Mouse (Mus musculus): ENCODE results near the gene Dab2ip. TPM values are rescaled to one million over a fixed set of nuclear protein-coding genes. Genes with fewer than 3 reads are reported as not detected.

The Dab2ip gene
- total RNA-seq, 4 experiments from 2014 or later, result 38.2 to 71.8 (median 40.3) TPM

GRCm38 (mm10) chr2:35593889-35594288 lies 35.8 kb downstream of the Dab2ip start:
- no peak for DNase-seq (ENCODE audit: low spot score in 2 of 2)

DNA sequence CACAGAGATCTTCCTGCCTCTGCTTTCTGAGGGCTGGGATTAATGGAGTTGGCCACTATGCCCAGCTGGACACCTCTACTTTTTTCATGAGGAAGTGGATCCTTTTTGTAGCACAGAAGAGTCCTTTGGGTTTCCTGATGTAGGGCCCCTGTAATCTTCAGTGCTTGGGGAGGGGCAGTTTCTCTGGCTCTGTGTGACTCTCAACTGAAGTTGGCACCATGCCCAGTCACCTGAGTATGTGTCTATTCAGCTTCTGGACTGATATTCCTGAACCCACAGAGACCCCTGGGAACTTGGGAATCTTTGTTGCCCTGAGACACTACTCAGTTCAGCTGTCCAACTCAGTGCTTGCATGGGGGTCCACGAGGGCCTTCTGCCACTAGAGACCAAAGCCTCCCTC lies 37.0 kb downstream of the Dab2ip start:
- no peak for DNase-seq (ENCODE audit: low spot score in 2 of 2)

- no peak for DNase-seq (ENCODE audit: low spot score in 2 of 2)
Observed at GRCm38 (mm10) chr2:35595718-35596117, 37.7 kb downstream of the Dab2ip start.

- DNase-seq (ENCODE audit: low spot score in 2 of 2), result no peak
Observed at GRCm38 (mm10) chr2:35596796-35597195, 38.7 kb downstream of the Dab2ip start.

DNA sequence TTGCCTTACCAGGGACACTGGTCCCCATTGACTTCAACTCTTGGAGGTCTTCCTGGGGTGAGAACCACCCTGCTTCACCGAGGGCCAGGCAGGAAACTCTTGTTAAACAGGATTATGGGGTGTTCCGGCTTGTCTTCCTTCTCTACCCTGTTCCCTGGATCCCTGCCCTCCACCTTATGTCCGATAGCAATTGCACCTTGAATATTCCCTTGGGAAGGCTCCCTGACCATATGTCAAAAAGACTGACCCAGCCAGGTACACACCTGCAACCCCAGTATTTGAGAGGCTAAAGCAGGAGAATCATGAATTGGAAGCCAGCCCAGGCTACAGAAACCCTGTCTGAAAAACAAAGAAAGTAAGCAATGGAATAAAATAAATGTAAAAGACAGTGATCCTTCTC lies 40.8 kb downstream of the Dab2ip start:
- DNase-seq (ENCODE audit: low spot score in 2 of 2), result no peak

DNA sequence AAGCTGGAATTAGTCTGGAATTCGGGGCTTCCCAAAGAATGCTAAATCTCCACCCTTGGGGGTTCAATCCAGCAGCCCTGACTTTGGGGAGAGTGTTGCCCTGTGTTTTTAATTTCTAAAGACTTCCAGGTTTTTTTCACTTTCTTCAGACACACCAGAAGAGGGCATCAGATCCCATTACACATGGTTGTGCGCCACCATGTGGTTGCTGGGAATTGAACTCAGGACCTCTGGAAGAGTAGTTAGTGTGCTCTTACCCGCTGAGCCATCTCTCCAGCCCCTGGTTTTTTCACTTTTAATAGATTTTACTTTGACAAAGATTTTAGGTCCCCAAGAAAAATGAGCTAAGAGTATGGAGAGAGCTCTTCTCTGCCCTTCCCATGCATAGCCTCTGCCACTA lies 43.6 kb downstream of the Dab2ip start:
- DNase-seq (ENCODE audit: low spot score in 2 of 2), result no peak

- no peak for DNase-seq (ENCODE audit: low spot score in 2 of 2)
Observed at GRCm38 (mm10) chr2:35607476-35607875, 49.4 kb downstream of the Dab2ip start.

GRCm38 (mm10) chr2:35608856-35609255 lies 50.8 kb downstream of the Dab2ip start:
- DNase-seq (ENCODE audit: low spot score in 2 of 2), result no peak

DNA sequence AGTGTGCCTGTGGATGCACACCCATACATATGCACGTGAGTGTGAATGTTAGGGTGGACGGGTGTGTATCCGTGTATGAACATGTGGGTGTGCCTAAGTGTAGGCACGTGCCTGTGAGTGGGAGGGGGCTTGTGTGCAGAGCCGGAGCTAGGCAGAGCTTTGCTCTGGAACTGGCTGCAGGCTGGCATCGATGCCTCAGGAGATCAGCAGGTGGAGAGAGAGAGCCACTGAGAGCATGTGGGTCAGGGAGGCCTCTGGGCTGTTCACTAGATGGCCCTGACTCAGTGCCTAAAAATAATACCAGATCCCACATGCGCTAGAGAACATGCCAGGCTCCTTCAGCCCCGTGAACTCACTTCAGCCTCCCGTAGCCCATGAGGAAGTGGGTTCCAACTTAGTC lies 51.3 kb downstream of the Dab2ip start:
- peak in 1 of 2 experiments; percentile 59 for DNase-seq (ENCODE audit: low spot score in 2 of 2)

GRCm38 (mm10) chr2:35610168-35610951 lies 52.3 kb downstream of the Dab2ip start:
- no peak for DNase-seq (ENCODE audit: low spot score in 2 of 2)

- DNase-seq (ENCODE audit: low spot score in 2 of 2), result no peak
Observed at GRCm38 (mm10) chr2:35610976-35611375, 52.9 kb downstream of the Dab2ip start.

GRCm38 (mm10) chr2:35611645-35612044 lies 53.6 kb downstream of the Dab2ip start:
- DNase-seq (ENCODE audit: low spot score in 2 of 2), result no peak

GRCm38 (mm10) chr2:35612297-35612696 lies 54.2 kb downstream of the Dab2ip start:
- DNase-seq (ENCODE audit: low spot score in 2 of 2), result peak; percentile 31 to 40

GRCm38 (mm10) chr2:35613946-35614353 lies 55.9 kb downstream of the Dab2ip start:
- no peak for DNase-seq (ENCODE audit: low spot score in 2 of 2)

DNA sequence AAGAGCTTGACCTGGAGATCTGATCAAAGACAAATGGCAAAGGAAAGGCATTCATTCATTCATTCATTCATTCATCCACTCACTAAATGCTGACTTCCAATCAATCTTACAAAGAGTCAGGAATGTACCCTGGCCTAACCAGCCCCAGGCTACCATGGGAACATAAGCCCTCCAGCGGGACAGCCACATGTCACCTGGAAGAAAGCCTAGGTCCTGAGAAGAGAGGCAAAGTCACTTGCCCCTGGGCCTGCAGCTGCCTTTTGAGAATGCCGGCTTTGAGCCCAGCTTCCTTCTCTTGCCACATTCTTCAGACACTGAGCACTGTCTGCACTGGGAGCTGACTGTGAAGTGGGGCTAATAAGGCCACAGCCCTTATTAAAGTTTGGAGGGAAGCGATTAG lies 56.3 kb downstream of the Dab2ip start:
- peak in 1 of 2 experiments; percentile 35 for DNase-seq (ENCODE audit: low spot score in 2 of 2)

GRCm38 (mm10) chr2:35615366-35615765 lies 57.3 kb downstream of the Dab2ip start:
- no peak for DNase-seq (ENCODE audit: low spot score in 2 of 2)

DNA sequence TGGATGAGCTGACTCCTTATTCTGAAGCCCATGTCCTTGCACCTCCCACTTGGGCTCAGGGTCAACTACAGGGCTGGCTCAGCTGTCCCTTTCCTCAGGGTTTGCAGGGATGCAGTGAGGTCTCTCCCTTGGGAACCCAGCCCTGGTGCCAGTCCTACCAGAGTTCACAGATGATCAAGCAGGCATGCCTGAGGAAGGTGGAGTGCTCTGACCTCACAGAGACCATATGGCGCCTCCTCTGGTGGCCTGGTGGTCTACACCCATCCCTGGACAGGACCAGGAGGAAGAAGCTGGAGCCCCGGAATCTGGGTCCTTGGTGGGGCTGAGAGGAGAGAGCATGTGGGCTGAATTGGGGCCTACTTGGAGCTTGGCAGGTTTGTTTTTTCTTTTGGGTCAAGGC lies 57.9 kb downstream of the Dab2ip start:
- DNase-seq (ENCODE audit: low spot score in 2 of 2), result no peak

GRCm38 (mm10) chr2:35616891-35617658 lies 59.0 kb downstream of the Dab2ip start:
- DNase-seq (ENCODE audit: low spot score in 2 of 2), result no peak

DNA sequence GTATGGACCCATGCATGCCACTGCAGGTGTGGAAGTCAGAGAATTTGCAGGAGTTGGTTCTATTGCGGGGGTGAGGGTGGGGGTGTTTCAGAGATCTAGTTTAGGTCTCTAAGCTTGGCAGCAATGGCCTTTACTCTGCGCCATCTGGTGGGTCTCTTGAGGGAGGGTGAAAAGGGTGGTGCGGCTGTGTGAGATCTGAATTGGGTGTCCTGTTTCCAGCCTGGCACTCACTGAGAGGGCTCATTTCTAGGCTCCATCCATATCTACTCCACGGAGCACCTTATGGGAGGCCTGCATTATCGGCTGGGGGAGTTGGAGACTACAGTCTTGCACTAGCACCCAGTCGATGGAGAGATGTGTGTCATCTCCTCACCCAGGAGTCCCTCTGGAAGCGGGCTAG lies 60.9 kb downstream of the Dab2ip start:
- no peak for DNase-seq (ENCODE audit: low spot score in 2 of 2)

- DNase-seq (ENCODE audit: low spot score in 2 of 2), result no peak
Observed at GRCm38 (mm10) chr2:35619532-35619931, 61.5 kb downstream of the Dab2ip start.

GRCm38 (mm10) chr2:35620364-35621224 lies 62.5 kb downstream of the Dab2ip start:
- DNase-seq (ENCODE audit: low spot score in 2 of 2), result no peak

DNA sequence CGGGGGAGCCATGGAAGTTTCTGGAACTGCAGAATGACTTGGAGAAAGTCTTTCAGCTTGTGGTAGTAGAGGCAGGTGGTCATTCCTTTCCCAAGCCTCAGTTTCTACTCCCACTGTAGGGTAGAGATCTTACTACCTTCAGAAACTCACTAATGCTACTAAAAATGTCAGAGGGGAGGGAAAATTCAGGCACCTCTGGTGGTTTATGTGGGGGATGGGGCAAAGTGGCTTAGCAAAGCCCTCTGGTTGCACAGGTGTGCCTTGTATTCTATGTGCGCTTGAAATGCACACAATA lies 63.1 kb downstream of the Dab2ip start:
- no peak for DNase-seq (ENCODE audit: low spot score in 2 of 2)
